Mouse (Mus musculus) CH12.LX (cell line): ENCODE measurements at regions not wholly inside any gene's neighbourhood (a gene's known extent, or its start where the extent isn't known, plus 50 kb on each side); places are given as distances from the start of the nearest gene placed in this dataset.

Experiments used
- EP300 ChIP-seq: IDR thresholded peaks from 2 replicates; pipeline ENCODE4 v1.6.1; 2011; ENCODE audit warnings: low read length, improper control_type of control experiment
- JUN ChIP-seq: IDR thresholded peaks from 2 replicates; pipeline ENCODE4 v1.6.1; 2011; ENCODE audit warnings: low read depth, mild to moderate bottlenecking, low read length, improper control_type of control experiment, moderate library complexity; ENCODE audit not compliant: insufficient read depth
- MAX ChIP-seq: IDR thresholded peaks from 2 replicates; pipeline ENCODE4 v1.6.1; 2011; ENCODE audit warnings: low read length, improper control_type of control experiment
- MYC ChIP-seq: IDR thresholded peaks from 2 replicates; pipeline ENCODE4 v1.6.1; 2011; ENCODE audit warnings: low read depth, mild to moderate bottlenecking, improper control_type of control experiment, low read length
- TBP ChIP-seq: conservative IDR thresholded peaks from 2 replicates; pipeline ENCODE4 v1.6.1; 2011; ENCODE audit warnings: low read depth, low read length, improper control_type of control experiment
- USF1 ChIP-seq: IDR thresholded peaks from 2 replicates; pipeline ENCODE4 v1.6.1; 2014; ENCODE audit warnings: low read depth, mild to moderate bottlenecking, inconsistent platforms, low read length, improper control_type of control experiment

GRCm38 (mm10) chr15:50942429-50942828, 2942.3 kb upstream of the Gm7489 start:
- TF ChIP-seq TBP (no peak), JUN (no peak), EP300 (no peak), USF1 (no peak), MYC (no peak), MAX (no peak)
